Mouse (Mus musculus): ENCODE measurements around the gene Zfp593.

Zfp593 gene

GRCm38 (mm10) chr4:134234876-134235275, 10.5 kb downstream of the Zfp593 start:
- no peak for DNase-seq (ENCODE audit: low read depth, low spot score)

- DNase-seq (ENCODE audit: low read depth, low spot score): no peak
Measured at GRCm38 (mm10) chr4:134230431-134230830, 15.0 kb downstream of the Zfp593 start.

DNA sequence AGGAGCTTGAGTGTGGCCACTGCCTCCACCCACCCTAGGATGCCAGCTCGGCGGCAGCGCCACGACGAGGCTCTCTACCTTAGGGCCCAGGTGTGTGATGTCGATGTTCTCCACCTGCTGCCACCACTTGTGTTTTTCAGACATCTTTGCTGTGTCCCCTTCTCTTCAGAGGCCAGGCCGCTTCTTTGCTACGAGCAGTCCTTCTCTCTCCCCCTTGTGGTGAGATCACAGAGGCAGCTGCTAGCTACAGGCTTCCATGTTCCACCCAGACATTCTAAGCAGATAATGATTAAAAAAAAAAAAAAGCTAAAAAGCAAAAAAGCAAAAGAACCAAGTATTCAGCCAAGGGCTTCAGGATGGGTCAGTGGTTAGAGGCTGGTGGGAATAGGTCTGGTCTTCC, 18.2 kb downstream of the Zfp593 start, which contains the start of gene Catsper4:
Catsper4 (minus strand) TSS at position 190 of the 400 bp plus-strand sequence.
- no peak for DNase-seq (ENCODE audit: low read depth, low spot score)

GRCm38 (mm10) chr4:134222793-134223600, 22.4 kb downstream of the Zfp593 start:
- DNase-seq (ENCODE audit: low read depth, low spot score): no peak

- DNase-seq (ENCODE audit: low read depth, low spot score): no peak
Measured at GRCm38 (mm10) chr4:134206488-134207053, 38.8 kb downstream of the Zfp593 start.

GRCm38 (mm10) chr4:134203340-134203896, 42.0 kb downstream of the Zfp593 start:
- no peak for DNase-seq (ENCODE audit: low read depth, low spot score)

- no peak for DNase-seq (ENCODE audit: low read depth, low spot score)
Measured at GRCm38 (mm10) chr4:134202904-134203303, 42.5 kb downstream of the Zfp593 start, which contains the start of gene Gm7534. Gm7534 (minus strand) TSS chr4:134203004.

- no peak for DNase-seq (ENCODE audit: low read depth, low spot score)
Measured at GRCm38 (mm10) chr4:134199371-134199770, 46.0 kb downstream of the Zfp593 start.
